10 mouse cellular contexts compared by ENCODE assay signal in genomic region chr9:64232257-64232957, GRCm38 (mm10). TPM values are rescaled to one million over a fixed set of nuclear protein-coding genes. Genes with fewer than 3 reads are reported as not detected.
DNase-seq lines count a peak whose midpoint lies in the region; ATAC-seq and TF ChIP-seq lines count a peak whose summit lies in the region.
"Had no signal": no experiment of that assay in that cellular context is flagged by ENCODE, and none has a peak within 500 bp of the region (broad histone marks: within the 10 kb centered on the region; RNA-seq: fewer than 3 reads in every experiment).

No protein-coding gene starts in this region.

- WGBS in lung, embryonic 14.5 days = 27% methylated on average over 9 of the region's 9 CpGs
- 65% methylated on average over 9 of the region's 9 CpGs for WGBS in forebrain, embryonic 11.5 days
- WGBS in hindbrain, embryonic 10.5 days = 70% methylated on average over 9 of the region's 9 CpGs
- 95% methylated on average over 9 of the region's 9 CpGs for WGBS in thymus, adult 2 months

- no peaks in the 10 kb centered on the region for H3K27me3 ChIP-seq in lung, embryonic 14.5 days (ENCODE audit: insufficient read depth, low read length)
- no peaks in the 10 kb centered on the region for H3K27me3 ChIP-seq in forebrain, embryonic 11.5 days (ENCODE audit: control insufficient read depth, insufficient read depth, low read length)
- H3K27me3 ChIP-seq in hindbrain, embryonic 10.5 days (ENCODE audit: insufficient read depth, poor library complexity, severe bottlenecking) = no peaks in the 10 kb centered on the region
- H3K27me3 ChIP-seq in thymus, adult 2 months (ENCODE audit: control insufficient read depth, insufficient read depth, low read length) = no peaks in the 10 kb centered on the region
- H3K27me3 ChIP-seq: neural tube, embryonic 12.5 days had no signal

- peak; percentile 82 for DNase-seq in lung, embryonic 14.5 days
- no peak for DNase-seq in lung, postnatal 25 days (ENCODE audit: low spot score)
- no peak for DNase-seq in forebrain, embryonic 11.5 days (ENCODE audit: low spot score)
- DNase-seq in hindbrain, embryonic 10.5 days (ENCODE audit: low spot score) = peak; percentile 8
- DNase-seq in lung, postnatal 14 days = peak; percentile 43
- no peak for DNase-seq in frontal cortex, postnatal 25 days (ENCODE audit: low spot score in 2 of 2)
- no peak for DNase-seq in thymus, adult 2 months

- no peaks in the 10 kb centered on the region for H3K36me3 ChIP-seq in lung, embryonic 14.5 days (ENCODE audit: insufficient read depth)
- H3K36me3 ChIP-seq in forebrain, embryonic 11.5 days (ENCODE audit: control insufficient read depth, insufficient read depth, low read length) = no peaks in the 10 kb centered on the region
- H3K36me3 ChIP-seq in hindbrain, embryonic 10.5 days = peaks cover 19% of the 10 kb centered on the region; the same call in 1 of the 2 replicates
- no peaks in the 10 kb centered on the region for H3K36me3 ChIP-seq in thymus, adult 2 months (ENCODE audit: control insufficient read depth, insufficient read depth, low read length)
- H3K36me3 ChIP-seq: neural tube, embryonic 12.5 days had no signal

- H3K27ac ChIP-seq in lung, embryonic 14.5 days (ENCODE audit: low read depth) = peak overlapping the region; percentile 70
- peak overlapping the region; percentile 19 for H3K27ac ChIP-seq in forebrain, embryonic 11.5 days (ENCODE audit: low read depth, low read length)
- H3K27ac ChIP-seq in hindbrain, embryonic 10.5 days = peak overlapping the region; percentile 71
- H3K27ac ChIP-seq in thymus, adult 2 months (ENCODE audit: control insufficient read depth, insufficient read depth, low read length) = no peak overlapping the region
- H3K27ac ChIP-seq: neural tube, embryonic 12.5 days had no signal

- TF ChIP-seq POLR2A in thymus, adult 2 months (IDR thresholded peaks at IDR 0.05; ENCODE audit: control insufficient read depth, extremely low read depth, insufficient read depth, low read length, poor library complexity) = no peak

- H3K4me3 ChIP-seq in lung, embryonic 14.5 days (ENCODE audit: low read depth, low read length) = no peak overlapping the region
- H3K4me3 ChIP-seq in forebrain, embryonic 11.5 days (ENCODE audit: low read depth, low read length) = no peak overlapping the region
- no peak overlapping the region for H3K4me3 ChIP-seq in hindbrain, embryonic 10.5 days
- H3K4me3 ChIP-seq in thymus, adult 2 months (ENCODE audit: control insufficient read depth, insufficient read depth, low read length) = no peak overlapping the region
- H3K4me3 ChIP-seq: neural tube, embryonic 12.5 days had no signal

- H3K9ac ChIP-seq in lung, embryonic 14.5 days = no peak overlapping the region
- no peak overlapping the region for H3K9ac ChIP-seq in forebrain, embryonic 11.5 days (ENCODE audit: low read length)
- H3K9ac ChIP-seq: neural tube, embryonic 12.5 days had no signal

- peak overlapping the region; percentile 1; the same call in 1 of the 2 replicates for H3K4me2 ChIP-seq in lung, embryonic 14.5 days
- no peak overlapping the region for H3K4me2 ChIP-seq in forebrain, embryonic 11.5 days (ENCODE audit: low read depth, low read length, severe bottlenecking)
- H3K4me2 ChIP-seq: neural tube, embryonic 12.5 days had no signal

- TF ChIP-seq CTCF in lung, embryonic 14.5 days (IDR thresholded peaks at IDR 0.05; ENCODE audit: low read depth) = no peak
- no peak for TF ChIP-seq CTCF in thymus, adult 2 months (IDR thresholded peaks at IDR 0.05; ENCODE audit: borderline replicate concordance, control insufficient read depth, extremely low read depth, insufficient read depth, low read length, poor library complexity)

- peaks cover 20% of the 10 kb centered on the region for H3K4me1 ChIP-seq in lung, embryonic 14.5 days (ENCODE audit: insufficient read depth)
- 0 out of 2 replicates have a peak, but pooled peaks cover 2% of the 10 kb centered on the region for H3K4me1 ChIP-seq in forebrain, embryonic 11.5 days (replicated peaks; ENCODE audit: control insufficient read depth, insufficient read depth, low read length)
- H3K4me1 ChIP-seq in hindbrain, embryonic 10.5 days (replicated peaks) = peaks cover 49% of the 10 kb centered on the region
- H3K4me1 ChIP-seq in thymus, adult 2 months (replicated peaks; ENCODE audit: control insufficient read depth, insufficient read depth, low read length) = peaks cover 6% of the 10 kb centered on the region

- H3K9me3 ChIP-seq in lung, embryonic 14.5 days (ENCODE audit: low read depth, low read length) = no peaks in the 10 kb centered on the region
- no peaks in the 10 kb centered on the region for H3K9me3 ChIP-seq in forebrain, embryonic 11.5 days (ENCODE audit: control insufficient read depth, low read length)
- no peaks in the 10 kb centered on the region for H3K9me3 ChIP-seq in hindbrain, embryonic 10.5 days
- H3K9me3 ChIP-seq: G1E; neural tube, embryonic 12.5 days had no signal

- peak; percentile 64; the same call in 1 of the 2 replicates for ATAC-seq in lung, embryonic 14.5 days (ENCODE audit: insufficient read depth)
- ATAC-seq in forebrain, embryonic 11.5 days (replicated peaks; ENCODE audit: low FRiP score) = no peak
- no peak for ATAC-seq in monocyte, adult 5-6 weeks (replicated peaks; ENCODE audit: insufficient number of reproducible peaks, low FRiP score, low TSS enrichment, poor library complexity, severe bottlenecking)

RNA-seq across cellular contexts. Expression of gene Uchl4, which starts 2.6 kb away (rescaled TPM):
- 2.7 and 3.6 TPM in 2 replicates for polyA plus RNA-seq in lung, embryonic 14.5 days (2014; fragmentation: Nextera tagmentation; extraction: Ambion mirVana)
- 3.7 and 4.9 TPM in 2 replicates for polyA plus RNA-seq in forebrain, embryonic 11.5 days (2014; fragmentation: Nextera tagmentation; extraction: Ambion mirVana)
- 3.5 and 4.1 TPM in 2 replicates for polyA plus RNA-seq in hindbrain, embryonic 10.5 days (2016; fragmentation: Nextera tagmentation; extraction: Ambion mirVana)
- 0.53 to 1.8 TPM (median 1.6 TPM) in 3 replicates for total RNA-seq in monocyte, adult 5-6 weeks (2017)
- 0.18 TPM in 1 of 2 replicates, not detected in the other for polyA plus RNA-seq in thymus, adult 2 months (2012; rRNA removed)
- polyA plus RNA-seq: G1E had no signal

RNA-seq across cellular contexts. Expression of gene Map2k1, which starts 21.0 kb away (rescaled TPM):
- polyA plus RNA-seq in lung, embryonic 14.5 days (2014; fragmentation: Nextera tagmentation; extraction: Ambion mirVana) = 69.2 and 71.2 TPM in 2 replicates
- 67.7 and 71.1 TPM in 2 replicates for polyA plus RNA-seq in forebrain, embryonic 11.5 days (2014; fragmentation: Nextera tagmentation; extraction: Ambion mirVana)
- polyA plus RNA-seq in hindbrain, embryonic 10.5 days (2016; fragmentation: Nextera tagmentation; extraction: Ambion mirVana) = 75.3 and 104 TPM in 2 replicates
- 168 to 200 TPM (median 191 TPM) in 3 replicates for total RNA-seq in monocyte, adult 5-6 weeks (2017)
- polyA plus RNA-seq in thymus, adult 2 months (2012; rRNA removed) = 47.6 and 50.4 TPM in 2 replicates

RNA-seq across cellular contexts. Expression of gene Tipin, which starts 49.0 kb away (rescaled TPM):
- polyA plus RNA-seq in lung, embryonic 14.5 days (2014; fragmentation: Nextera tagmentation; extraction: Ambion mirVana) = 281 and 288 TPM in 2 replicates
- 300 and 304 TPM in 2 replicates for polyA plus RNA-seq in forebrain, embryonic 11.5 days (2014; fragmentation: Nextera tagmentation; extraction: Ambion mirVana)
- polyA plus RNA-seq in hindbrain, embryonic 10.5 days (2016; fragmentation: Nextera tagmentation; extraction: Ambion mirVana) = 246 and 275 TPM in 2 replicates
- total RNA-seq in monocyte, adult 5-6 weeks (2017) = 32.7 to 41.8 TPM (median 36.0 TPM) in 3 replicates
- polyA plus RNA-seq in thymus, adult 2 months (2012; rRNA removed) = 16.5 and 19.1 TPM in 2 replicates

RNA-seq across cellular contexts. Expression of gene Snapc5, which starts 53.3 kb away (rescaled TPM):
- polyA plus RNA-seq in lung, embryonic 14.5 days (2014; fragmentation: Nextera tagmentation; extraction: Ambion mirVana) = 23.2 and 24.7 TPM in 2 replicates
- 34.2 and 35.2 TPM in 2 replicates for polyA plus RNA-seq in forebrain, embryonic 11.5 days (2014; fragmentation: Nextera tagmentation; extraction: Ambion mirVana)
- 38.3 and 39.8 TPM in 2 replicates for polyA plus RNA-seq in hindbrain, embryonic 10.5 days (2016; fragmentation: Nextera tagmentation; extraction: Ambion mirVana)
- 54.0 to 73.0 TPM (median 66.9 TPM) in 3 replicates for total RNA-seq in monocyte, adult 5-6 weeks (2017)
- polyA plus RNA-seq in thymus, adult 2 months (2012; rRNA removed) = 9.2 and 9.6 TPM in 2 replicates

RNA-seq across cellular contexts. Expression of gene Rpl4, which starts 59.2 kb away (rescaled TPM):
- 1,349 and 1,368 TPM in 2 replicates for polyA plus RNA-seq in lung, embryonic 14.5 days (2014; fragmentation: Nextera tagmentation; extraction: Ambion mirVana)
- 1,087 and 1,101 TPM in 2 replicates for polyA plus RNA-seq in forebrain, embryonic 11.5 days (2014; fragmentation: Nextera tagmentation; extraction: Ambion mirVana)
- 959 and 1,179 TPM in 2 replicates for polyA plus RNA-seq in hindbrain, embryonic 10.5 days (2016; fragmentation: Nextera tagmentation; extraction: Ambion mirVana)
- total RNA-seq in monocyte, adult 5-6 weeks (2017) = 1,464 to 1,635 TPM (median 1,516 TPM) in 3 replicates
- polyA plus RNA-seq in thymus, adult 2 months (2012; rRNA removed) = 518 and 600 TPM in 2 replicates

Comparison
In these comparisons a context has a peak if more than half of its experiments do, and no peak if none do; other contexts are left out.
1. DNase-seq: peak in lung, embryonic 14.5 days (single experiment), hindbrain, embryonic 10.5 days (single experiment) and lung, postnatal 14 days (single experiment); none in lung, postnatal 25 days (single experiment), forebrain, embryonic 11.5 days (single experiment), frontal cortex, postnatal 25 days (0 of 2) and thymus, adult 2 months (single experiment).
2. RNA of gene Tipin, which starts 49.0 kb away (polyA plus RNA-seq): 300 to 304 TPM in forebrain, embryonic 11.5 days, 281 to 288 TPM in lung, embryonic 14.5 days and 246 to 275 TPM in hindbrain, embryonic 10.5 days; 16.5 to 19.1 TPM in thymus, adult 2 months; every median in the first group is over 10 times any median in the second.